In the genomic region with DNA sequence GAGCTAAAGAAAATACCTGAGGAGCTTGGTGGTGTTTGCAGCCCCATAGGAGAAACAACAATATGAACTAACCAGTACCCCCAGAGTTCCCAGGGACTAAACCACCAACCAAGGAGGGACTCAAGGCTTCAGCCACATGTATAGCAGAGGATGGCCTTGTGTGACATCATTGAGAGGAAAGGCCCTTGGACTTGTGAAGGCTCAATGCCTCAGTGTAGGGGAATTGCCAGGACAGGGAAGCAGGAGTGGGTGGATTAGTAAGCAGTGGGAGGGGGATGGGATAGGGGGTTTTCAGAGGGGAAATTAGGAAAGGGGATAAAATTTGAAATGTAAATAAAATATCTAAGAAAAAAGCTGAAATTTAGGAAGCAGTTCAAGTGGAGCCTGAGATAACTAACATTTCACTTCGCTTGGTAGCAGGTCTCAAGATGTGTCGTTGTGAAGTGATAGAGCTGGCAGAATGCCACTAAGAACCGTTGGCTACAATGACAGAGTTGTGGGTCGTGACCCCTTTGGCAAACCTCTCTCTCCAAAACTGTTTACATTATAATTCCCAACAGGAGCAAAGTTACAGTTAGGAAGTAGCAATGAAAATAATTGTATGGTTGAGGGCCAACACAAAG, we compare ENCODE assay signal across 29 mouse cellular contexts. TPM values are rescaled to one million over a fixed set of nuclear protein-coding genes. Genes with fewer than 3 reads are reported as not detected.
A peak's percentile ranks its signal among the peaks of the same experiment; 100 is the strongest.
DNase-seq lines count a peak whose midpoint lies in the region; ATAC-seq and TF ChIP-seq lines count a peak whose summit lies in the region.
"Had no signal": no experiment of that assay in that cellular context is flagged by ENCODE, and none has a peak within 500 bp of the region (broad histone marks: within the 10 kb centered on the region; RNA-seq: fewer than 3 reads in every experiment).

No protein-coding gene starts in this region.

- no peak overlapping the region for H3K4me3 ChIP-seq in heart, embryonic 12.5 days
- peak overlapping the region; percentile 7; the same call in 1 of the 2 replicates for H3K4me3 ChIP-seq in G1E (ENCODE audit: low read depth, low read length)
- H3K4me3 ChIP-seq in liver, embryonic 16.5 days (ENCODE audit: low read depth, low read length), result no peak overlapping the region
- H3K4me3 ChIP-seq: embryonic facial prominence, embryonic 10.5 days; embryonic facial prominence, embryonic 15.5 days; forebrain, embryonic 13.5 days; heart, embryonic 13.5 days; hindbrain, embryonic 10.5 days; hindbrain, embryonic 15.5 days; stomach, embryonic 15.5 days had no signal

- TF ChIP-seq CTCF in G1E (IDR thresholded peaks at IDR 0.05; ENCODE audit: low read depth, low read length), result no peak

- 0 out of 2 replicates have a peak, but pooled peaks have one; percentile 11 for ATAC-seq in heart, embryonic 12.5 days (ENCODE audit: insufficient number of reproducible peaks, low FRiP score)
- ATAC-seq in G1E (ENCODE audit: extremely low read depth, insufficient number of reproducible peaks, low FRiP score, poor library complexity, severe bottlenecking), result no peak
- 0 out of 2 replicates have a peak, but pooled peaks have one; percentile 36 for ATAC-seq in erythroid progenitor cell, adult 5-6 weeks (replicated peaks; ENCODE audit: low FRiP score, poor library complexity, severe bottlenecking)
- ATAC-seq in liver, embryonic 16.5 days (ENCODE audit: low read depth), result no peak
- ATAC-seq: forebrain, embryonic 13.5 days; inflammation-experienced regulatory T-cells, adult 6 months had no signal

- no peak overlapping the region for H3K4me2 ChIP-seq in heart, embryonic 12.5 days
- peak overlapping the region; percentile 36 for H3K4me2 ChIP-seq in liver, embryonic 16.5 days (ENCODE audit: low read depth, low read length)
- H3K4me2 ChIP-seq: embryonic facial prominence, embryonic 15.5 days; forebrain, embryonic 13.5 days; heart, embryonic 13.5 days; hindbrain, embryonic 15.5 days; stomach, embryonic 15.5 days had no signal

- H3K4me1 ChIP-seq in heart, embryonic 12.5 days (replicated peaks), result no peaks in the 10 kb centered on the region
- peaks cover 74% of the 10 kb centered on the region for H3K4me1 ChIP-seq in G1E (ENCODE audit: insufficient read depth, low read depth, low read length)
- peaks cover 26% of the 10 kb centered on the region for H3K4me1 ChIP-seq in liver, embryonic 16.5 days (ENCODE audit: control insufficient read depth, low read depth, low read length)
- H3K4me1 ChIP-seq: embryonic facial prominence, embryonic 10.5 days; embryonic facial prominence, embryonic 15.5 days; forebrain, embryonic 13.5 days; heart, embryonic 13.5 days; hindbrain, embryonic 10.5 days; hindbrain, embryonic 15.5 days; stomach, embryonic 15.5 days had no signal

- intact Hi-C loops in heart, postnatal 14 days (cut with DNase I), result no loop called here
- intact Hi-C loops in left cerebral cortex, postnatal 36 days (cut with DNase I), result no loop called here

- no peaks in the 10 kb centered on the region for H3K36me3 ChIP-seq in heart, embryonic 12.5 days
- H3K36me3 ChIP-seq in G1E (replicated peaks), result peaks cover 50% of the 10 kb centered on the region
- no peaks in the 10 kb centered on the region for H3K36me3 ChIP-seq in liver, embryonic 16.5 days (ENCODE audit: control insufficient read depth, insufficient read depth)
- H3K36me3 ChIP-seq: embryonic facial prominence, embryonic 10.5 days; embryonic facial prominence, embryonic 15.5 days; heart, embryonic 13.5 days; hindbrain, embryonic 10.5 days; hindbrain, embryonic 15.5 days; stomach, embryonic 15.5 days had no signal

- DNase-seq in heart, postnatal 14 days, result no peak
- DNase-seq in G1E (ENCODE audit: low spot score), result no peak
- no peak for DNase-seq in thymus, postnatal 10 days (ENCODE audit: low spot score in 2 of 2)
- DNase-seq in left cerebral cortex, postnatal 36 days (ENCODE audit: low spot score in 2 of 2), result no peak
- DNase-seq in urinary bladder, postnatal 4 days (ENCODE audit: low spot score in 2 of 2), result no peak
- DNase-seq: adrenal gland, adult 8-10 months; cerebellum, adult 2 months; cerebellum, postnatal 14 days; gastrocnemius, postnatal 14 days; heart, adult 18-20 months; heart, postnatal 10 days; kidney, adult 11 months; kidney, postnatal 14 days; left cerebral cortex, postnatal 4 days; lung, postnatal 36 days; right cerebral cortex, postnatal 25 days; thymus, postnatal 36 days had no signal

- no peaks in the 10 kb centered on the region for H3K27me3 ChIP-seq in heart, embryonic 12.5 days (replicated peaks)
- no peaks in the 10 kb centered on the region for H3K27me3 ChIP-seq in G1E (ENCODE audit: insufficient read depth, low read length)
- no peaks in the 10 kb centered on the region for H3K27me3 ChIP-seq in liver, embryonic 16.5 days (ENCODE audit: control insufficient read depth, insufficient read depth, low read depth, low read length)
- H3K27me3 ChIP-seq: CH12.LX; embryonic facial prominence, embryonic 15.5 days; forebrain, embryonic 13.5 days; heart, embryonic 13.5 days; hindbrain, embryonic 15.5 days; stomach, embryonic 15.5 days had no signal

- no peak overlapping the region for H3K9ac ChIP-seq in heart, embryonic 12.5 days
- no peak overlapping the region for H3K9ac ChIP-seq in liver, embryonic 16.5 days (ENCODE audit: low read depth, low read length)
- H3K9ac ChIP-seq: embryonic facial prominence, embryonic 15.5 days; forebrain, embryonic 13.5 days; heart, embryonic 13.5 days; hindbrain, embryonic 15.5 days; stomach, embryonic 15.5 days had no signal

- no peaks in the 10 kb centered on the region for H3K9me3 ChIP-seq in heart, embryonic 12.5 days (replicated peaks)
- H3K9me3 ChIP-seq in G1E (replicated peaks), result no peaks in the 10 kb centered on the region
- no peaks in the 10 kb centered on the region for H3K9me3 ChIP-seq in liver, embryonic 16.5 days (replicated peaks; ENCODE audit: control insufficient read depth, low read length)
- H3K9me3 ChIP-seq: embryonic facial prominence, embryonic 10.5 days; embryonic facial prominence, embryonic 15.5 days; forebrain, embryonic 13.5 days; heart, embryonic 13.5 days; hindbrain, embryonic 10.5 days; hindbrain, embryonic 15.5 days; stomach, embryonic 15.5 days had no signal

- no peak overlapping the region for H3K27ac ChIP-seq in heart, embryonic 12.5 days (ENCODE audit: poor library complexity, severe bottlenecking)
- peak overlapping the region; percentile 81 for H3K27ac ChIP-seq in liver, embryonic 16.5 days (ENCODE audit: low read length)
- H3K27ac ChIP-seq: embryonic facial prominence, embryonic 10.5 days; embryonic facial prominence, embryonic 15.5 days; forebrain, embryonic 13.5 days; heart, embryonic 13.5 days; hindbrain, embryonic 10.5 days; hindbrain, embryonic 15.5 days; stomach, embryonic 15.5 days had no signal

- WGBS in heart, embryonic 12.5 days, result 44% methylated on average over 4 of the region's 4 CpGs
- 22% methylated on average over 4 of the region's 4 CpGs for WGBS in liver, embryonic 16.5 days (ENCODE audit: insufficient replicate concordance)

RNA-seq across cellular contexts. Expression of a gene that starts 7.6 kb away (rescaled TPM):
- polyA plus RNA-seq in heart, embryonic 12.5 days (2016; fragmentation: Nextera tagmentation; extraction: Ambion mirVana), result 0.61 and 1.2 TPM in 2 replicates
- 1 to 10 TPM; 3.3 to 4.5 TPM for total RNA-seq in heart, postnatal 14 days (2021)
- total RNA-seq in G1E (2014; fragmentation: Nextera tagmentation), result 87.0 and 108 TPM in 2 replicates
- total RNA-seq in G1E (2017), result 11.4 and 13.6 TPM in 2 replicates
- polyA plus RNA-seq in G1E (2012), result 78.2 and 83.9 TPM in 2 replicates
- 41.8 and 60.8 TPM in 2 replicates for total RNA-seq in erythroid progenitor cell, adult 5-6 weeks (2015; ENCODE audit: low replicate concordance)
- total RNA-seq in erythroid progenitor cell, adult 5-6 weeks (2017; ENCODE audit: low replicate concordance), result 7.2 and 16.9 TPM in 2 replicates
- 8.5 and 9.4 TPM in 2 replicates for polyA plus RNA-seq in liver, embryonic 16.5 days (2015; fragmentation: Nextera tagmentation; extraction: Ambion mirVana)
- 1 to 10 TPM; 5.8 to 5.9 TPM for total RNA-seq in left cerebral cortex, postnatal 36 days (2021)

Comparison
In these comparisons a context has a peak if more than half of its experiments do, and no peak if none do; other contexts are left out.
1. ATAC-seq: peak in heart, embryonic 12.5 days (single experiment) and erythroid progenitor cell, adult 5-6 weeks (single experiment); none in G1E (single experiment) and liver, embryonic 16.5 days (single experiment).